Mouse (Mus musculus) ES-E14 (cell line): Measurements from ENCODE around the gene Pmvk.

Source experiments
- CHD2 ChIP-seq: IDR thresholded peaks from 2 replicates; pipeline ENCODE4 v1.6.1; 2014; ENCODE audit warnings: mild to moderate bottlenecking, low read depth, low read length, inconsistent platforms
- MAFK ChIP-seq: IDR thresholded peaks from 2 replicates; pipeline ENCODE4 v1.6.1; 2014; ENCODE audit warnings: mild to moderate bottlenecking, low read depth, low read length, inconsistent platforms; ENCODE audit not compliant: insufficient read depth
- ZC3H11A ChIP-seq: IDR thresholded peaks from 2 replicates; pipeline ENCODE4 v1.6.1; 2012; ENCODE audit warnings: low read depth, mild to moderate bottlenecking, inconsistent platforms, low read length, borderline replicate concordance
- ZNF384 ChIP-seq: IDR thresholded peaks from 2 replicates; pipeline ENCODE4 v1.6.1; 2012; ENCODE audit warnings: low read depth, low read length, inconsistent platforms

DNA sequence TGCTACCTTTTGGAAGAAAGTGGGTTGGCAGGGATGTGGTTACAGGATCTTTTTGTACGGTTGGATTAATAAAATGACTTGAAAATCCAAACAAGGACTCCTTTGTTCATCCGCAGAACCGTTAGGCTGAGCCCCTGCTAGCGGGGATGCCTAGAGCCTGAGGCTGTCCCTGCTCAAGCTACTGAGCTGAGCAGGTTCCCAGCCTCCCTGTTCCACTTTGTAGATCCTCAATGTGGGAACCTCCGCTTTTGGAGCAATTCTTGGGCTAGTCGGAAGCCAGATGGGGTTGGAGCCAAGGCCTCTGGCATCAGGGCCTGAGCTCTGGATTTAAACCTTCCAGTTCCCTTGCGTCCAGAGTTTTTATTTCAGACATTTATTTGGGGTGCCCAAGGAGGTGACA, 19.3 kb upstream of the Pmvk start:
- TF ChIP-seq CHD2, result no peak
- TF ChIP-seq ZC3H11A, result no peak
- TF ChIP-seq MAFK, result no peak
- TF ChIP-seq ZNF384, result no peak
